Mouse (Mus musculus): ENCODE data around the gene Pip5k1b.

- TF ChIP-seq ZNF384 (IDR thresholded peaks at IDR 0.05; ENCODE audit: low read depth, low read length) (no peak), CHD2 (IDR thresholded peaks at IDR 0.05; ENCODE audit: low read depth, low read length) (no peak), MAFK (IDR thresholded peaks at IDR 0.05; ENCODE audit: insufficient read depth, low read depth, low read length) (no peak), HCFC1 (IDR thresholded peaks at IDR 0.05; ENCODE audit: borderline replicate concordance, insufficient read depth, low read length) (no peak)
Observed at GRCm38 (mm10) chr19:24271746-24272426, 283.8 kb downstream of the Pip5k1b start.
